Mouse (Mus musculus): ENCODE measurements around the gene Cav3.

DNA sequence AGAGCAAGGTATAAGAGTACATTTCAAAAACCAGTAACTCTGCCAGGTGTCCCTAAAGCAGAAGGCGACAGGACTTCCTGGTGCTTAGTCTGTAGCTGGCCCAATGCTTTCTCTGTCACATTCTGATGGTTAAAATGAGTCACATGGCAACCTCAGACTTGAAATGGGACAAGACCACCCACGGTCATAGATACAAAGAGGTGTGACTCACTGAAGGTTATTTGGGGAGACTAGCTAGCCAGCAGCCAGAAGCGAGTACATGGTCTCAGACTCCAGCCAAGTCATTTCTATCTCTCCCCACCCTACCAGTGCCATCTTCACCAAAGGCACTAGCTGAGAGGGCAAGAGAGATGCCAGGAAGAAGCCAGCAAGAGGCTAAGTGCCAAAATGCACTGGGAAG lies 6.1 kb downstream of the Cav3 start:
- no peak for TF ChIP-seq CTCF (IDR thresholded peaks at IDR 0.05; ENCODE audit: control insufficient read depth, insufficient read depth, insufficient read length)
- TF ChIP-seq CEBPB (IDR thresholded peaks at IDR 0.05; ENCODE audit: low read depth): no peak
- peak; percentile 15 for TF ChIP-seq USF1 (IDR thresholded peaks at IDR 0.05; ENCODE audit: low read depth)
- no peak for TF ChIP-seq FOSL1 (IDR thresholded peaks at IDR 0.05; ENCODE audit: insufficient read depth, low read length, poor library complexity, severe bottlenecking)
- no peak for TF ChIP-seq MAX (IDR thresholded peaks at IDR 0.05)

Data from C2C12 (cell line).